Mouse (Mus musculus) embryo, embryonic 11.5 days (tissue): ENCODE measurements at regions not wholly inside any gene's neighbourhood (a gene's known extent, or its start where the extent isn't known, plus 50 kb on each side); places are given as distances from the start of the nearest gene placed in this dataset.

Source experiments
- DNase-seq: peaks from one replicate; pipeline ENCODE4 v3.0.0-alpha.2; 2012; ENCODE audit warnings: low read depth, low spot score

DNA sequence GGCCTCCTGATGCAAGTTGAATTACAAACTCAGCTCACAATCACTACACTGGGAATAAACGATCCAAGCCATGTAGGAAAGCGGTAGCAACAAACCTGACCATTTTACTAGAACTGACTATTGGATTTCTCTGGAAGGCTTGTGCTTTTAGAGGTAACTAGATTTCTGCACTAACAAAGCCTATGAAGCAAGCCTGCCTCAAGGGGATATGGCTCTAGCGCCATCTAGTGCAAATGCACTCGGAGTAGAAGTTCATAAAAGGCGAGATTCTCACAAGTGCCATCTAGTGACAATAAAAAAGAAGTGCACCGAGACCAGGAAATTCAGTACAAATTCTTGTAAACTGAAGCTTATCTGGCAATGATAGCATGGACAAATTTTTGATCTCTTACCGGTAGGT lies 364.9 kb upstream of the Fmr1 start:
- DNase-seq = peak; percentile 56
